Mouse (Mus musculus): Measurements from ENCODE around the gene Sh3pxd2a.

DNA sequence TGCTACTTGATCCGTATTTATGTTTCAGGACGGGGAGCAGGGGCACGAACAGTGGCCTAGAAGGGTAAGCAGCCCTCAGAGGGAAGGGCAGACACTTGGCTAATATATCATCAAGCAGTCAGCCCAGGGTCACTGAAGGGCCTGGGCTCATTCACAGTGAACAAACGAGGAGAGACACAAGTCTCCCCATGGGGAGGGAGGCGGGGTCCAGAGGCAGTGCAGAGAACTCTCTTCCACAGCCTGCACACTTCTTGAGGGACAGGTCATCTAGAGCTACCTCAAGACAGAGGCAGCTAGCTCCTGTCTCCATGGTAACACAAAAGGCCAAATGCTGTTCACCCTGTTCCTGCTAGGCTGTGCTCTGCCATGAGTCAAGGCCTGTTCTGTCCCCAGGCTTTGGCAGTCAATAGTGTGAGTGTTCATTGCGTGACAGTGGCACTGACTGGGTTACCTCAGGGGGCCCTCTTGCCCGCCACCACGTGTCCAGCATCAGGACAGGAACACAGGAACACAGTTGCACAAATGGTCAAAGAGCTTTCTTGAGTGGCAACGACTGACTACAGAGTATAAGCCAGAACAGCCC, 101.0 kb downstream of the Sh3pxd2a start:
- no peak for TF ChIP-seq CTCF (IDR thresholded peaks at IDR 0.05; ENCODE audit: borderline replicate concordance, insufficient read depth, low read length)
- no peak for TF ChIP-seq POLR2A (IDR thresholded peaks at IDR 0.05; ENCODE audit: low read depth, low read length)
